Mouse (Mus musculus) embryonic fibroblast, embryonic 13.5 days (primary cell): ENCODE data around the gene Pga5.

Source experiments
- CTCF ChIP-seq: IDR thresholded peaks from 2 replicates; pipeline ENCODE4 v1.5.1; 2011; ENCODE audit warnings: mild to moderate bottlenecking, control low read depth, low read length, moderate library complexity, borderline replicate concordance; ENCODE audit not compliant: insufficient read depth
- POLR2A ChIP-seq: IDR thresholded peaks from 2 replicates; pipeline ENCODE4 v1.6.1; 2011; ENCODE audit warnings: low read depth, mild to moderate bottlenecking, control low read depth, low read length, moderate library complexity

- TF ChIP-seq POLR2A (no peak), CTCF (no peak)
Observed at GRCm38 (mm10) chr19:10721064-10721463, 43.2 kb upstream of the Pga5 start.
